Mouse (Mus musculus) forebrain, embryonic 10.5 days (tissue): ENCODE results near the gene Dock4. TPM values are rescaled to one million over a fixed set of nuclear protein-coding genes. Genes with fewer than 3 reads are reported as not detected.

Experiments used
- DNase-seq: peaks from one replicate; pipeline ENCODE4 v3.0.0-alpha.2; 2017; ENCODE audit warnings: low spot score; ENCODE audit errors: extremely low spot score
- H3K27ac ChIP-seq: fragments of 300-500 bp; sonication (generic); 2 replicates; pipeline ENCODE4 v1.5.1; 2016; ENCODE audit warnings: mild to moderate bottlenecking
- H3K27me3 ChIP-seq: fragments of 300-500 bp; sonication (generic); 2 replicates; pipeline ENCODE4 v1.6.1; 2016; ENCODE audit warnings: mild to moderate bottlenecking; ENCODE audit not compliant: poor library complexity, severe bottlenecking
- H3K36me3 ChIP-seq: fragments of 300-500 bp; sonication (generic); replicated peaks from 2 replicates; pipeline ENCODE4 v1.6.1; 2016; ENCODE audit warnings: mild to moderate bottlenecking, moderate library complexity
- H3K4me1 ChIP-seq: fragments of 300-500 bp; sonication (generic); 2 replicates; pipeline ENCODE4 v1.6.1; 2016
- H3K4me3 ChIP-seq: fragments of 300-500 bp; sonication (generic); 2 replicates; pipeline ENCODE4 v1.5.1; 2016; ENCODE audit warnings: mild to moderate bottlenecking, moderate library complexity
- H3K9me3 ChIP-seq: fragments of 300-500 bp; sonication (generic); 2 replicates; pipeline ENCODE4 v1.6.1; 2016; ENCODE audit warnings: mild to moderate bottlenecking, moderate library complexity
- WGBS: fragments of 180-500 bp; shearing (Covaris S2); methylation state at CpG from one replicate; pipeline ENCODE4 v1.1.7; 2016; 5-methylcytosine and 5-hydroxymethylcytosine counted together
- polyA plus RNA-seq: library from polyadenylated mRNA; unstranded; fragments of >200 nt; fragmentation: Nextera tagmentation; extraction: Ambion mirVana; gene quantifications from 2 replicates; pipeline ENCODE4 v1.2.1, GENCODE M21; 2016

The Dock4 gene
- polyA plus RNA-seq, 1 experiment from 2014 or later, result 16.2 TPM

- no peak for DNase-seq
- Histone ChIP-seq H3K27ac (no peak overlapping the region), H3K27me3 (no peaks in the 10 kb centered on the region), H3K9me3 (no peaks in the 10 kb centered on the region), H3K4me3 (no peak overlapping the region), H3K4me1 (no peaks in the 10 kb centered on the region), H3K36me3 (peaks cover 6% of the 10 kb centered on the region)
- 94% methylated on average over 1 of the region's 1 CpGs for WGBS
Measured at GRCm38 (mm10) chr12:40807916-40808315, 362.2 kb downstream of the Dock4 start.

- WGBS, result 77% methylated on average over 2 of the region's 2 CpGs
- no peak overlapping the region for H3K4me3 ChIP-seq
- no peaks in the 10 kb centered on the region for H3K4me1 ChIP-seq
- no peaks in the 10 kb centered on the region; the same call in 1 of the 2 replicates for H3K36me3 ChIP-seq
- H3K27me3 ChIP-seq, result no peaks in the 10 kb centered on the region
- H3K27ac ChIP-seq, result no peak overlapping the region
- H3K9me3 ChIP-seq, result no peaks in the 10 kb centered on the region
- no peak for DNase-seq
Measured at GRCm38 (mm10) chr12:40813474-40813873, 367.7 kb downstream of the Dock4 start.

GRCm38 (mm10) chr12:40814659-40815363 is 369.1 kb downstream of the Dock4 start:
- H3K27ac ChIP-seq, result no peak overlapping the region
- no peak overlapping the region for H3K4me3 ChIP-seq
- H3K9me3 ChIP-seq, result no peaks in the 10 kb centered on the region
- no peaks in the 10 kb centered on the region for H3K4me1 ChIP-seq
- no peaks in the 10 kb centered on the region; the same call in 1 of the 2 replicates for H3K36me3 ChIP-seq
- no peak for DNase-seq
- no peaks in the 10 kb centered on the region for H3K27me3 ChIP-seq

- 86% methylated on average over 6 of the region's 6 CpGs for WGBS
Measured at GRCm38 (mm10) chr12:40818046-40818708, 372.4 kb downstream of the Dock4 start.

GRCm38 (mm10) chr12:40823631-40824030 is 377.9 kb downstream of the Dock4 start:
- H3K27me3 ChIP-seq, result no peaks in the 10 kb centered on the region
- H3K9me3 ChIP-seq, result no peaks in the 10 kb centered on the region
- H3K27ac ChIP-seq, result no peak overlapping the region
- H3K4me1 ChIP-seq, result no peaks in the 10 kb centered on the region
- WGBS, result 92% methylated on average over 5 of the region's 5 CpGs
- no peak for DNase-seq
- H3K36me3 ChIP-seq, result no peaks in the 10 kb centered on the region
- H3K4me3 ChIP-seq, result no peak overlapping the region

More at GRCm38 (mm10) chr12:40818046-40818708, 372.4 kb downstream of the Dock4 start:
- H3K36me3 ChIP-seq, result no peaks in the 10 kb centered on the region; the same call in 1 of the 2 replicates
- no peak for DNase-seq
- no peak overlapping the region for H3K4me3 ChIP-seq
- H3K27ac ChIP-seq, result no peak overlapping the region
- no peaks in the 10 kb centered on the region for H3K27me3 ChIP-seq
- no peaks in the 10 kb centered on the region for H3K4me1 ChIP-seq
- H3K9me3 ChIP-seq, result no peaks in the 10 kb centered on the region

- Histone ChIP-seq H3K36me3 (peaks cover 1% of the 10 kb centered on the region; the same call in 1 of the 2 replicates), H3K4me1 (no peaks in the 10 kb centered on the region), H3K27me3 (no peaks in the 10 kb centered on the region), H3K9me3 (no peaks in the 10 kb centered on the region), H3K27ac (no peak overlapping the region), H3K4me3 (no peak overlapping the region)
- 84% methylated on average over 2 of the region's 2 CpGs for WGBS
- DNase-seq, result no peak
Measured at GRCm38 (mm10) chr12:40824251-40824650, 378.5 kb downstream of the Dock4 start.

- 91% methylated on average over 5 of the region's 5 CpGs for WGBS
- H3K27ac ChIP-seq, result no peak overlapping the region
Measured at GRCm38 (mm10) chr12:40825935-40826460, 380.2 kb downstream of the Dock4 start.

GRCm38 (mm10) chr12:40826491-40826890 is 380.7 kb downstream of the Dock4 start:
- no peaks in the 10 kb centered on the region for H3K4me1 ChIP-seq
- no peaks in the 10 kb centered on the region for H3K27me3 ChIP-seq
- DNase-seq, result no peak
- H3K36me3 ChIP-seq, result peaks cover 7% of the 10 kb centered on the region; the same call in 1 of the 2 replicates
- H3K4me3 ChIP-seq, result no peak overlapping the region
- H3K27ac ChIP-seq, result no peak overlapping the region
- no peaks in the 10 kb centered on the region for H3K9me3 ChIP-seq
- WGBS, result 61% methylated on average over 3 of the region's 3 CpGs

More at GRCm38 (mm10) chr12:40825935-40826460, 380.2 kb downstream of the Dock4 start:
- Histone ChIP-seq H3K4me3 (no peak overlapping the region), H3K27me3 (no peaks in the 10 kb centered on the region), H3K36me3 (peaks cover 6% of the 10 kb centered on the region; the same call in 1 of the 2 replicates), H3K9me3 (no peaks in the 10 kb centered on the region), H3K4me1 (no peaks in the 10 kb centered on the region)
- no peak for DNase-seq

GRCm38 (mm10) chr12:40828025-40828424 is 382.3 kb downstream of the Dock4 start:
- Histone ChIP-seq H3K27ac (no peak overlapping the region), H3K4me3 (no peak overlapping the region)

GRCm38 (mm10) chr12:40829269-40829668 is 383.5 kb downstream of the Dock4 start:
- H3K4me3 ChIP-seq, result no peak overlapping the region
- DNase-seq, result no peak
- H3K27ac ChIP-seq, result no peak overlapping the region
- H3K4me1 ChIP-seq, result no peaks in the 10 kb centered on the region
- peaks cover 8% of the 10 kb centered on the region for H3K36me3 ChIP-seq
- peaks cover 23% of the 10 kb centered on the region for H3K27me3 ChIP-seq
- no peaks in the 10 kb centered on the region for H3K9me3 ChIP-seq
- 93% methylated on average over 1 of the region's 1 CpGs for WGBS

More at GRCm38 (mm10) chr12:40828025-40828424, 382.3 kb downstream of the Dock4 start:
- Histone ChIP-seq H3K9me3 (no peaks in the 10 kb centered on the region), H3K36me3 (peaks cover 7% of the 10 kb centered on the region; the same call in 1 of the 2 replicates), H3K4me1 (no peaks in the 10 kb centered on the region), H3K27me3 (peaks cover 11% of the 10 kb centered on the region)
- DNase-seq, result no peak

- WGBS, result 78% methylated on average over 8 of the region's 8 CpGs
- DNase-seq, result no peak
- H3K27me3 ChIP-seq, result peaks cover 41% of the 10 kb centered on the region
- peaks cover 8% of the 10 kb centered on the region for H3K4me1 ChIP-seq
- no peak overlapping the region for H3K4me3 ChIP-seq
- H3K27ac ChIP-seq, result no peak overlapping the region
- peaks cover 5% of the 10 kb centered on the region; the same call in 1 of the 2 replicates for H3K9me3 ChIP-seq
- H3K36me3 ChIP-seq, result peaks cover 16% of the 10 kb centered on the region
Measured at GRCm38 (mm10) chr12:40832157-40832556, 386.4 kb downstream of the Dock4 start.

- no peak overlapping the region for H3K27ac ChIP-seq
- 30% methylated on average over 6 of the region's 6 CpGs for WGBS
- H3K4me3 ChIP-seq, result no peak overlapping the region
- peak; percentile 72 for DNase-seq
- H3K27me3 ChIP-seq, result peaks cover 82% of the 10 kb centered on the region
- peaks cover 5% of the 10 kb centered on the region; the same call in 1 of the 2 replicates for H3K9me3 ChIP-seq
- H3K36me3 ChIP-seq, result peaks cover 9% of the 10 kb centered on the region; the same call in 1 of the 2 replicates
- H3K4me1 ChIP-seq, result peaks cover 22% of the 10 kb centered on the region
Measured at GRCm38 (mm10) chr12:40836924-40837323, 391.2 kb downstream of the Dock4 start.
